Mouse (Mus musculus) left cerebral cortex, adult 2 months (tissue): ENCODE measurements around the gene 2010111I01Rik. TPM values are rescaled to one million over a fixed set of nuclear protein-coding genes. Genes with fewer than 3 reads are reported as not detected.

Experiments used
- DNase-seq, 2 experiments: peaks; one replicate each; pipeline ENCODE4 v3.0.0; 2021 to 2022; ENCODE audit warnings: low spot score in 2 of 2, mixed read lengths in 1 of 2; ENCODE audit errors: extremely low spot score in 1 of 2
- H3K27ac ChIP-seq: fragments of 200-600 bp; 2 replicates; pipeline ENCODE4 v1.8.1; 2022
- H3K4me3 ChIP-seq: fragments of 200-600 bp; 2 replicates; pipeline ENCODE4 v1.8.1; 2022
- CTCF ChIP-seq: fragments of 200-600 bp; IDR thresholded peaks from 2 replicates; pipeline ENCODE4 v1.8.1; 2022; ENCODE audit warnings: antibody characterized with exemption, mild to moderate bottlenecking, moderate library complexity
- intact Hi-C: fragments of 180-260 bp; cut with DNase I; formaldehyde crosslinking; loops from one replicate; pipeline ENCODE4 v1.15.1; 2025
- total RNA-seq, 2 experiments: library from RNA; stranded (reverse); gene quantifications; 2 replicates each; pipeline ENCODE4 v1.2.3; 2021

Gene 2010111I01Rik
- total RNA-seq, 2 experiments from 2014 or later, result 122 to 140 TPM

- TF ChIP-seq CTCF, result no peak
- no peak for DNase-seq
- no peak overlapping the region for H3K4me3 ChIP-seq
- peak overlapping the region; percentile 75 for H3K27ac ChIP-seq
- intact Hi-C loops, result no loop called here
These were observed 147.4 kb downstream of the 2010111I01Rik start for GRCm38 (mm10) chr13:63112043-63112597.

GRCm38 (mm10) chr13:63112598-63113372, 148.1 kb downstream of the 2010111I01Rik start:
- H3K27ac ChIP-seq, result peak overlapping the region; percentile 75
- no peak; the same call in 1 of the 2 replicates for TF ChIP-seq CTCF
- no peak overlapping the region for H3K4me3 ChIP-seq
- intact Hi-C loops, result no loop called here
- no peak for DNase-seq

GRCm38 (mm10) chr13:63113881-63114301, 149.2 kb downstream of the 2010111I01Rik start:
- intact Hi-C loops, result no loop called here
- no peak for TF ChIP-seq CTCF
- H3K27ac ChIP-seq, result no peak overlapping the region; the same call in 1 of the 2 replicates

GRCm38 (mm10) chr13:63115187-63115784, 150.6 kb downstream of the 2010111I01Rik start:
- DNase-seq, result no peak
- intact Hi-C loops, result no loop called here
- TF ChIP-seq CTCF, result no peak
- Histone ChIP-seq H3K4me3 (no peak overlapping the region), H3K27ac (no peak overlapping the region)

More at GRCm38 (mm10) chr13:63113881-63114301, 149.2 kb downstream of the 2010111I01Rik start:
- no peak for DNase-seq
- H3K4me3 ChIP-seq, result no peak overlapping the region

- no peak for DNase-seq
- TF ChIP-seq CTCF, result no peak
- intact Hi-C loops, result no loop called here
- no peak overlapping the region for H3K27ac ChIP-seq
- H3K4me3 ChIP-seq, result no peak overlapping the region
These were observed 152.9 kb downstream of the 2010111I01Rik start for GRCm38 (mm10) chr13:63117495-63118184.

GRCm38 (mm10) chr13:63118682-63119081, 154.0 kb downstream of the 2010111I01Rik start:
- Histone ChIP-seq H3K27ac (no peak overlapping the region), H3K4me3 (no peak overlapping the region)
- TF ChIP-seq CTCF, result no peak
- intact Hi-C loops, result no loop called here
- DNase-seq, result no peak

- no peak for DNase-seq
- intact Hi-C loops, result no loop called here
- H3K27ac ChIP-seq, result no peak overlapping the region
- no peak for TF ChIP-seq CTCF
- no peak overlapping the region for H3K4me3 ChIP-seq
These were observed 155.6 kb downstream of the 2010111I01Rik start for GRCm38 (mm10) chr13:63120296-63120695.

GRCm38 (mm10) chr13:63121747-63122146, 157.1 kb downstream of the 2010111I01Rik start:
- Histone ChIP-seq H3K27ac (no peak overlapping the region), H3K4me3 (no peak overlapping the region)
- no peak for DNase-seq
- TF ChIP-seq CTCF, result no peak
- intact Hi-C loops, result no loop called here

GRCm38 (mm10) chr13:63126206-63126605, 161.5 kb downstream of the 2010111I01Rik start:
- TF ChIP-seq CTCF, result no peak
- Histone ChIP-seq H3K27ac (no peak overlapping the region), H3K4me3 (no peak overlapping the region)
- no peak for DNase-seq
- intact Hi-C loops, result no loop called here

- intact Hi-C loops, result no loop called here
- TF ChIP-seq CTCF, result no peak
These were observed 162.8 kb downstream of the 2010111I01Rik start for GRCm38 (mm10) chr13:63127516-63127915.

GRCm38 (mm10) chr13:63134879-63135421, 170.3 kb downstream of the 2010111I01Rik start:
- TF ChIP-seq CTCF, result no peak
- Histone ChIP-seq H3K4me3 (no peak overlapping the region), H3K27ac (no peak overlapping the region)
- intact Hi-C loops, result no loop called here
- no peak for DNase-seq

More at GRCm38 (mm10) chr13:63127516-63127915, 162.8 kb downstream of the 2010111I01Rik start:
- Histone ChIP-seq H3K4me3 (no peak overlapping the region), H3K27ac (no peak overlapping the region)
- no peak for DNase-seq
